Mouse (Mus musculus): Measurements from ENCODE around the gene Rasd1. TPM values are rescaled to one million over a fixed set of nuclear protein-coding genes. Genes with fewer than 3 reads are reported as not detected.

The Rasd1 gene
- polyA plus RNA-seq, 1 experiment from 2014 or later = 4.2 TPM

GRCm38 (mm10) chr11:59977831-59978230, 13.1 kb upstream of the Rasd1 start:
- no peak overlapping the region for H3K27ac ChIP-seq (ENCODE audit: low read length)
- no peak overlapping the region for H3K9ac ChIP-seq (replicated peaks; ENCODE audit: low read length)
- no peak overlapping the region for H3K4me3 ChIP-seq (ENCODE audit: low read length)
- ATAC-seq (ENCODE audit: low FRiP score, low TSS enrichment) = 0 out of 2 replicates have a peak, but pooled peaks have one; percentile 60
- H3K9me3 ChIP-seq (ENCODE audit: low read length) = no peaks in the 10 kb centered on the region
- H3K36me3 ChIP-seq (ENCODE audit: insufficient read depth, low read length) = no peaks in the 10 kb centered on the region
- H3K4me1 ChIP-seq (ENCODE audit: insufficient read depth, low read length) = peaks cover 23% of the 10 kb centered on the region
- WGBS = 61% methylated on average over 5 of the region's 5 CpGs
- H3K27me3 ChIP-seq (ENCODE audit: insufficient read depth, low read length) = no peaks in the 10 kb centered on the region
- no peak overlapping the region for H3K4me2 ChIP-seq (replicated peaks; ENCODE audit: low read depth, low read length)

GRCm38 (mm10) chr11:59975241-59975640, 10.5 kb upstream of the Rasd1 start:
- Histone ChIP-seq H3K27me3 (ENCODE audit: insufficient read depth, low read length) (no peaks in the 10 kb centered on the region), H3K36me3 (ENCODE audit: insufficient read depth, low read length) (no peaks in the 10 kb centered on the region), H3K9me3 (ENCODE audit: low read length) (no peaks in the 10 kb centered on the region), H3K4me2 (replicated peaks; ENCODE audit: low read depth, low read length) (no peak overlapping the region), H3K4me3 (ENCODE audit: low read length) (no peak overlapping the region), H3K9ac (replicated peaks; ENCODE audit: low read length) (no peak overlapping the region), H3K27ac (ENCODE audit: low read length) (peak overlapping the region; percentile 22; the same call in 1 of the 2 replicates), H3K4me1 (ENCODE audit: insufficient read depth, low read length) (peaks cover 23% of the 10 kb centered on the region)
- WGBS = 46% methylated on average over 10 of the region's 10 CpGs
- ATAC-seq (ENCODE audit: low FRiP score, low TSS enrichment) = no peak; the same call in 1 of the 2 replicates

- Histone ChIP-seq H3K4me2 (replicated peaks; ENCODE audit: low read depth, low read length) (no peak overlapping the region), H3K27ac (ENCODE audit: low read length) (no peak overlapping the region), H3K36me3 (ENCODE audit: insufficient read depth, low read length) (no peaks in the 10 kb centered on the region), H3K9me3 (ENCODE audit: low read length) (no peaks in the 10 kb centered on the region), H3K4me3 (ENCODE audit: low read length) (no peak overlapping the region), H3K4me1 (ENCODE audit: insufficient read depth, low read length) (peaks cover 23% of the 10 kb centered on the region), H3K27me3 (ENCODE audit: insufficient read depth, low read length) (no peaks in the 10 kb centered on the region), H3K9ac (replicated peaks; ENCODE audit: low read length) (no peak overlapping the region)
- 65% methylated on average over 5 of the region's 5 CpGs for WGBS
- ATAC-seq (ENCODE audit: low FRiP score, low TSS enrichment) = no peak
Measured at GRCm38 (mm10) chr11:59973389-59973788, 8.6 kb upstream of the Rasd1 start.

GRCm38 (mm10) chr11:59971691-59972090, 6.9 kb upstream of the Rasd1 start:
- ATAC-seq (ENCODE audit: low FRiP score, low TSS enrichment) = no peak
- H3K9ac ChIP-seq (replicated peaks; ENCODE audit: low read length) = no peak overlapping the region
- no peak overlapping the region for H3K4me2 ChIP-seq (replicated peaks; ENCODE audit: low read depth, low read length)
- peaks cover 17% of the 10 kb centered on the region for H3K4me1 ChIP-seq (ENCODE audit: insufficient read depth, low read length)
- no peak overlapping the region for H3K4me3 ChIP-seq (ENCODE audit: low read length)
- H3K9me3 ChIP-seq (ENCODE audit: low read length) = no peaks in the 10 kb centered on the region
- H3K27me3 ChIP-seq (ENCODE audit: insufficient read depth, low read length) = no peaks in the 10 kb centered on the region
- no peak overlapping the region for H3K27ac ChIP-seq (ENCODE audit: low read length)
- no peaks in the 10 kb centered on the region for H3K36me3 ChIP-seq (ENCODE audit: insufficient read depth, low read length)
- WGBS = 43% methylated on average over 2 of the region's 2 CpGs

- Histone ChIP-seq H3K4me2 (replicated peaks; ENCODE audit: low read depth, low read length) (no peak overlapping the region), H3K36me3 (ENCODE audit: insufficient read depth, low read length) (no peaks in the 10 kb centered on the region), H3K9ac (replicated peaks; ENCODE audit: low read length) (no peak overlapping the region), H3K4me3 (ENCODE audit: low read length) (no peak overlapping the region), H3K4me1 (ENCODE audit: insufficient read depth, low read length) (peaks cover 26% of the 10 kb centered on the region), H3K27ac (ENCODE audit: low read length) (no peak overlapping the region), H3K27me3 (ENCODE audit: insufficient read depth, low read length) (no peaks in the 10 kb centered on the region), H3K9me3 (ENCODE audit: low read length) (no peaks in the 10 kb centered on the region)
- no peak for ATAC-seq (ENCODE audit: low FRiP score, low TSS enrichment)
- 81% methylated on average over 5 of the region's 5 CpGs for WGBS
Measured at GRCm38 (mm10) chr11:59970780-59971179, 6.0 kb upstream of the Rasd1 start.

GRCm38 (mm10) chr11:59967765-59968164, 3.0 kb upstream of the Rasd1 start:
- Histone ChIP-seq H3K9me3 (ENCODE audit: low read length) (no peaks in the 10 kb centered on the region), H3K27me3 (ENCODE audit: insufficient read depth, low read length) (peaks cover 8% of the 10 kb centered on the region), H3K4me3 (ENCODE audit: low read length) (no peak overlapping the region), H3K9ac (replicated peaks; ENCODE audit: low read length) (no peak overlapping the region), H3K36me3 (ENCODE audit: insufficient read depth, low read length) (no peaks in the 10 kb centered on the region), H3K4me1 (ENCODE audit: insufficient read depth, low read length) (peaks cover 29% of the 10 kb centered on the region), H3K4me2 (replicated peaks; ENCODE audit: low read depth, low read length) (no peak overlapping the region), H3K27ac (ENCODE audit: low read length) (no peak overlapping the region)
- 85% methylated on average over 1 of the region's 1 CpGs for WGBS
- ATAC-seq (ENCODE audit: low FRiP score, low TSS enrichment) = no peak

GRCm38 (mm10) chr11:59966102-59966483, 1.3 kb upstream of the Rasd1 start:
- Histone ChIP-seq H3K9me3 (ENCODE audit: low read length) (no peaks in the 10 kb centered on the region), H3K27me3 (ENCODE audit: insufficient read depth, low read length) (peaks cover 11% of the 10 kb centered on the region), H3K9ac (replicated peaks; ENCODE audit: low read length) (0 out of 2 replicates have a peak overlapping the region, but pooled peaks have one; percentile 40), H3K4me2 (replicated peaks; ENCODE audit: low read depth, low read length) (peak overlapping the region; percentile 73; the same call in 1 of the 2 replicates), H3K36me3 (ENCODE audit: insufficient read depth, low read length) (peaks cover 12% of the 10 kb centered on the region), H3K4me1 (ENCODE audit: insufficient read depth, low read length) (peaks cover 29% of the 10 kb centered on the region), H3K27ac (ENCODE audit: low read length) (0 out of 2 replicates have a peak overlapping the region, but pooled peaks have one; percentile 3), H3K4me3 (ENCODE audit: low read length) (no peak overlapping the region)
- no peak for ATAC-seq (ENCODE audit: low FRiP score, low TSS enrichment)
- 58% methylated on average over 4 of the region's 4 CpGs for WGBS

- peaks cover 17% of the 10 kb centered on the region for H3K36me3 ChIP-seq (ENCODE audit: insufficient read depth, low read length)
- peaks cover 11% of the 10 kb centered on the region for H3K27me3 ChIP-seq (ENCODE audit: insufficient read depth, low read length)
- WGBS = 22% methylated on average over 25 of the region's 25 CpGs
- H3K9ac ChIP-seq (replicated peaks; ENCODE audit: low read length) = peak overlapping the region; percentile 74
- H3K9me3 ChIP-seq (ENCODE audit: low read length) = no peaks in the 10 kb centered on the region
- H3K4me3 ChIP-seq (ENCODE audit: low read length) = peak overlapping the region; percentile 52
- peak overlapping the region; percentile 80 for H3K27ac ChIP-seq (ENCODE audit: low read length)
- H3K4me1 ChIP-seq (ENCODE audit: insufficient read depth, low read length) = peaks cover 29% of the 10 kb centered on the region
- peak; percentile 86 for ATAC-seq (ENCODE audit: low FRiP score, low TSS enrichment)
- H3K4me2 ChIP-seq (replicated peaks; ENCODE audit: low read depth, low read length) = peak overlapping the region; percentile 73
Measured at GRCm38 (mm10) chr11:59965227-59966101, 720 bp upstream of the Rasd1 start.

- peaks cover 11% of the 10 kb centered on the region for H3K27me3 ChIP-seq (ENCODE audit: insufficient read depth, low read length)
- H3K4me1 ChIP-seq (ENCODE audit: insufficient read depth, low read length) = peaks cover 29% of the 10 kb centered on the region
- 2% methylated on average over 33 of the region's 33 CpGs for WGBS
- no peak overlapping the region for H3K27ac ChIP-seq (ENCODE audit: low read length)
- peaks cover 18% of the 10 kb centered on the region for H3K36me3 ChIP-seq (ENCODE audit: insufficient read depth, low read length)
- 0 out of 2 replicates have a peak, but pooled peaks have one; percentile 18 for ATAC-seq (ENCODE audit: low FRiP score, low TSS enrichment)
- H3K9me3 ChIP-seq (ENCODE audit: low read length) = no peaks in the 10 kb centered on the region
- peak overlapping the region; percentile 73 for H3K4me2 ChIP-seq (replicated peaks; ENCODE audit: low read depth, low read length)
- H3K4me3 ChIP-seq (ENCODE audit: low read length) = peak overlapping the region; percentile 52
- H3K9ac ChIP-seq (replicated peaks; ENCODE audit: low read length) = peak overlapping the region; percentile 74
Measured at GRCm38 (mm10) chr11:59964163-59964758, 483 bp downstream of the Rasd1 start.
